Mouse (Mus musculus) kidney, embryonic 14.5 days (tissue): ENCODE measurements at regions not wholly inside any gene's neighbourhood (a gene's known extent, or its start where the extent isn't known, plus 50 kb on each side); places are given as distances from the start of the nearest gene placed in this dataset.

Experiments
- ATAC-seq: fragments of 200-750 bp; cut with Nextera tagmentation; 2 replicates; pipeline ENCODE4 v1.8.0; 2017; ENCODE audit warnings: moderate number of reproducible peaks, mild to moderate bottlenecking, moderate TSS enrichment, moderate library complexity; ENCODE audit not compliant: low FRiP score, low TSS enrichment
- H3K27ac ChIP-seq: fragments of 300-500 bp; sonication (generic); 2 replicates; pipeline ENCODE4 v1.5.1; 2014; ENCODE audit warnings: low read depth, mild to moderate bottlenecking, low read length, moderate library complexity, mixed read lengths
- H3K27me3 ChIP-seq: fragments of 300-500 bp; sonication (generic); 2 replicates; pipeline ENCODE4 v1.6.1; 2014; ENCODE audit warnings: mild to moderate bottlenecking, low read length; ENCODE audit not compliant: control insufficient read depth, insufficient read depth
- H3K36me3 ChIP-seq: fragments of 300-500 bp; sonication (generic); 2 replicates; pipeline ENCODE4 v1.6.1; 2014; ENCODE audit warnings: low read length, mixed read lengths; ENCODE audit not compliant: control insufficient read depth, insufficient read depth
- H3K4me1 ChIP-seq: fragments of 300-500 bp; sonication (generic); 2 replicates; pipeline ENCODE4 v1.6.1; 2014; ENCODE audit warnings: low read length, mixed read lengths; ENCODE audit not compliant: control insufficient read depth, insufficient read depth
- H3K4me2 ChIP-seq: fragments of 300-500 bp; sonication (generic); replicated peaks from 2 replicates; pipeline ENCODE4 v1.6.1; 2014; ENCODE audit warnings: low read depth, mild to moderate bottlenecking, low read length
- H3K4me3 ChIP-seq: fragments of 300-500 bp; sonication (generic); 2 replicates; pipeline ENCODE4 v1.5.1; 2014; ENCODE audit warnings: mild to moderate bottlenecking, low read length
- H3K9ac ChIP-seq: fragments of 300-500 bp; sonication (generic); 2 replicates; pipeline ENCODE4 v1.6.1; 2014; ENCODE audit warnings: low read depth, mild to moderate bottlenecking, low read length, moderate library complexity
- H3K9me3 ChIP-seq: fragments of 300-500 bp; sonication (generic); 2 replicates; pipeline ENCODE4 v1.6.1; 2016; ENCODE audit warnings: low read length; ENCODE audit not compliant: control insufficient read depth
- WGBS: fragments of 180-500 bp; shearing (Covaris S2); extraction: QIAGEN DNeasy Blood & Tissue Kit; methylation state at CpG from one replicate; pipeline ENCODE4 v1.1.7; 2014; 5-methylcytosine and 5-hydroxymethylcytosine counted together

GRCm38 (mm10) chr1:52324356-52324755, 91.3 kb upstream of the Gls start:
- H3K36me3 ChIP-seq, result no peaks in the 10 kb centered on the region
- ATAC-seq, result no peak
- H3K27ac ChIP-seq, result no peak overlapping the region
- H3K27me3 ChIP-seq, result no peaks in the 10 kb centered on the region
- H3K4me1 ChIP-seq, result no peaks in the 10 kb centered on the region
- H3K4me3 ChIP-seq, result no peak overlapping the region
- no peaks in the 10 kb centered on the region for H3K9me3 ChIP-seq
- H3K4me2 ChIP-seq, result no peak overlapping the region
- no peak overlapping the region for H3K9ac ChIP-seq
- WGBS, result 53% methylated on average over 2 of the region's 2 CpGs

DNA sequence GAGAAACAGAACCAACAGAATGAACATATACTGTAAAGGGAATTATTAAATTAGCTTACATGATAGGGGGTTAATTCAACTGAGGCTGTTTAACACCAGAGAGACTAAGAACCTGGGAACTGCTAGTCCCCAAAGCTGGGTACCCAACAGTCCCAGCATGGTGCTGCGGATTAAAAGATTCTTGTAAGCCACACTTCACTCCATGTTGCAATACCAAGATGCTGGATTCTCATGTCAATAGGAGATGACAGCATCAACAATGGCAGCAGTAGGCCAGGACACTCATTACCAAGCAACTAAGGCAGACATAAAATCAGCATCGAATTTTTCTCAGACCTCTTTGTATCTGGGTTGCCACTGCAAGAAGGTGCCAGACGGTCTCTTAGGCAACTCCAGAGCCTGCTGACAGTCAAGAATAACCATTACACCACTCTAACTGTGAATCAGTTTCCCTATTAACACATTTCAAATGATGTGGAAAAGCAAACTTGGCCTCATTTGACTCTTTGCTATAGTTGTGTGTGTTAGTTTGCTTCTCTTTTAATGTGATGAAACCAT, 79.1 kb upstream of the Gls start:
- Histone ChIP-seq H3K4me1 (no peaks in the 10 kb centered on the region), H3K4me3 (no peak overlapping the region), H3K36me3 (no peaks in the 10 kb centered on the region), H3K9me3 (no peaks in the 10 kb centered on the region), H3K27ac (no peak overlapping the region), H3K27me3 (no peaks in the 10 kb centered on the region), H3K4me2 (no peak overlapping the region), H3K9ac (no peak overlapping the region)
- 83% methylated on average over 3 of the region's 3 CpGs for WGBS
- ATAC-seq, result no peak

GRCm38 (mm10) chr1:52306892-52307291, 73.9 kb upstream of the Gls start:
- Histone ChIP-seq H3K36me3 (no peaks in the 10 kb centered on the region), H3K9me3 (no peaks in the 10 kb centered on the region), H3K27ac (no peak overlapping the region), H3K27me3 (no peaks in the 10 kb centered on the region), H3K4me3 (no peak overlapping the region), H3K9ac (no peak overlapping the region), H3K4me1 (no peaks in the 10 kb centered on the region), H3K4me2 (no peak overlapping the region)
- no peak for ATAC-seq
- WGBS, result 53% methylated on average over 6 of the region's 6 CpGs

DNA sequence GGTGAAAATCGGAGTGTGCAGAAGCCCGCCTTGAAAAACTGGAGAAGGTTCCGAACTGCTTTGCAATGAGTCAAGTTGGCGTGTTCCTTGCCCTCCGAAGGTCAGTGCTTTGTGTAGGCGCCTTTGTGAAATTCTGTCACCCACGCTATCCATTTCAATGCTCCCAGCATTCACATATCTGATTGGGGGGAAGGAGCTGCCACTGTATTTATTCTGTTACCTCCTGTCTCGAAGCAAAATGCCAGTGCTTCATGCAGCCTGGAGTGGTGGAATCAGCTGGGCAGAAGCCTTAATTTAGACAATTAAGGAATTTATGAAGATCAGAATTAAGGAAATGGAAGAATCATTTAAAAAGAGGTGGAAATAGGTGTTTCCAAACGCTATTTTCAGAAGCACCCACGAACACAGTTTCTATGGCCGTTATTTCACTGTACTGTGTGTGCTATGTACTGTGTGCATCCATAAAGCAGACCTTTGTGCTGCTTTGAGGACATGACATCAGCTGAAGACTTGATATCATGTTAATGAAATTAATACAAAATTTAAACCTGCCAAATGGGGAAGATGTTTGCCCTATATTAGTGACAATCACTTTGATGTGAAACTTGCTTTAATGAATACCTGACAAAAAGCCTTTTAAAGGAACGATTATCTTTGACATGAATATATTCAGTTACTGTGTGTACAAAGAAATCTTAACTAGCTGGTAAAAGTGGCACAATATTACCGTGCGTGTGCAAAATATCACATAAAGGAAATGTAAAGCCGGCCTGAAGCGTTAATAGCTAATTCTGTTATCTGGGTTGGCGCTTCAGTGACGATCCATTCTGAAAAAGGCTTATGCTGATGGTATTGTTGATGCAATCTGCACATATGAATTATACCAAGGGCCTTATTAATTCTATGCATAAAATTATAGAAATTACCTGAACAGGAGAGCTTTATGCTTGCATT, 72.9 kb upstream of the Gls start:
- no peak overlapping the region for H3K4me2 ChIP-seq
- no peak overlapping the region for H3K4me3 ChIP-seq
- H3K27me3 ChIP-seq, result no peaks in the 10 kb centered on the region
- no peak overlapping the region for H3K9ac ChIP-seq
- H3K9me3 ChIP-seq, result no peaks in the 10 kb centered on the region
- WGBS, result 79% methylated on average over 18 of the region's 18 CpGs
- H3K27ac ChIP-seq, result no peak overlapping the region
- H3K36me3 ChIP-seq, result no peaks in the 10 kb centered on the region
- no peak for ATAC-seq
- no peaks in the 10 kb centered on the region for H3K4me1 ChIP-seq

DNA sequence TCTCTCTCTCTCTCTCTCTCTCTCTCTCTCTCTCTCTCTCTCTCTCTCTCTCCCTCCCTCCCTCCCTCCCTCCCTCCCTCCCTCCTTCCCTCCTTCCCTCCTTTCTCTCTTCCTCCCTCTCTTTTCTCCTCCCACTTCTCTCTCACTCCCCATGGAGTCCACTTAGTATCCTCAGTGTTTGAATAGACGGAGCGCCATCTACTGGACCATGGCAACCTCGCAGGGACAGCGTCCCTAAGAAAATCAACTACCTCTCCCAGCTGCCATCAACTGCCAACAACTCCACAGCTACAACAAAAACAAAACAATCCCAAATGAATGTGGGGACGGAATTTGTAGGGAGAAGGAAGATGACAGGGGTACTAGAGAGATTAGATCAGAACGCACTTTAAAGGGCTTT, 69.5 kb upstream of the Gls start:
- Histone ChIP-seq H3K9ac (no peak overlapping the region), H3K4me3 (no peak overlapping the region), H3K4me1 (no peaks in the 10 kb centered on the region), H3K27me3 (no peaks in the 10 kb centered on the region), H3K4me2 (no peak overlapping the region), H3K27ac (no peak overlapping the region), H3K36me3 (no peaks in the 10 kb centered on the region), H3K9me3 (no peaks in the 10 kb centered on the region)
- WGBS, result 11% methylated on average over 6 of the region's 6 CpGs
- peak; percentile 83 for ATAC-seq

DNA sequence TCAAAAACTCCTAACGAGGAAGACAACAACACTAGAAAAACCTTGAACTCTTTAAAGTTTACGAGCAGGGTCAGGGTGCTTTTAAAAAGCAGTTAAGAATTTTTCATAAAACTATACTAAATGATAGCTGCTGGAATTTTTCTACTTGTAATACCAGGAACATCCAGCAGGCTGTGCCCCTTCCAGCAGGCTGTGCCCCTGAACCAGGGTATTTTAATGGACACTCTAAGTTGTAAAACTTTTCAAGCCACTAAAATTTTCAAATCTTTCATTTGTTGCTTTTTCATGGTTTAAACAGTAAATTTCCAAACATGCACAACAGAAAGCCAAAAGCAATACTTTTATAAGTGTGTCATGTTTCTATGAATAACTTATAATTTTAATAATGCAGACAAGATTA, 68.2 kb upstream of the Gls start:
- WGBS, result 66% methylated on average over 2 of the region's 2 CpGs

GRCm38 (mm10) chr1:52299559-52299958, 66.5 kb upstream of the Gls start:
- no peaks in the 10 kb centered on the region for H3K4me1 ChIP-seq
- no peak overlapping the region for H3K9ac ChIP-seq
- no peaks in the 10 kb centered on the region for H3K36me3 ChIP-seq
- H3K4me2 ChIP-seq, result no peak overlapping the region
- H3K9me3 ChIP-seq, result no peaks in the 10 kb centered on the region
- no peak for ATAC-seq
- H3K27me3 ChIP-seq, result no peaks in the 10 kb centered on the region
- no peak overlapping the region for H3K27ac ChIP-seq
- H3K4me3 ChIP-seq, result no peak overlapping the region
- WGBS, result 68% methylated on average over 7 of the region's 7 CpGs

More for the DNA sequence above, 68.2 kb upstream of the Gls start:
- Histone ChIP-seq H3K4me1 (no peaks in the 10 kb centered on the region), H3K27ac (no peak overlapping the region), H3K4me3 (no peak overlapping the region), H3K9ac (no peak overlapping the region), H3K27me3 (no peaks in the 10 kb centered on the region), H3K9me3 (no peaks in the 10 kb centered on the region), H3K36me3 (no peaks in the 10 kb centered on the region), H3K4me2 (no peak overlapping the region)
- no peak for ATAC-seq

- Histone ChIP-seq H3K4me3 (no peak overlapping the region), H3K27me3 (no peaks in the 10 kb centered on the region), H3K4me2 (no peak overlapping the region), H3K27ac (no peak overlapping the region), H3K36me3 (no peaks in the 10 kb centered on the region), H3K4me1 (no peaks in the 10 kb centered on the region), H3K9me3 (no peaks in the 10 kb centered on the region), H3K9ac (no peak overlapping the region)
- WGBS, result 83% methylated on average over 5 of the region's 5 CpGs
- no peak for ATAC-seq
Measured at GRCm38 (mm10) chr1:52298336-52298735, 65.3 kb upstream of the Gls start.

DNA sequence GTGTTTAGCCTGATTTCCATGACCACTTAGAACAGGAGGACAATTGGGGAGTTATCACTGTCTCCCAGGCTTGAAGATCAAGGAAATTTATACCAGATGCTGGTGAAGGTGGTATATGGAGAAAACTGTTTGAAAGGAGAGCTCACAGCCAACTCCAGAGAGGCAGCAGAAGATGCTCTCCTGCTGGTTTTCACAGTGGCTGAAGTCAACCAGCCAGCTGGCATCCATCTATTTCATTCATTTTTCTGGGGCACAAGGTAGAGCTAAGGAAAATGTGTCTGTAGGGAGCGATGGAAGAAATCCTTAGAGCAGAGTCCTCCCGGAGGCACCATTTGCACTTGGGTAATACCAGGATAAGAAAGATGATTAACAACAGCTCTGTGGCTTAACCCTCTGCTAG, 63.1 kb upstream of the Gls start:
- Histone ChIP-seq H3K9ac (no peak overlapping the region), H3K4me3 (no peak overlapping the region), H3K4me1 (no peaks in the 10 kb centered on the region), H3K27me3 (no peaks in the 10 kb centered on the region), H3K27ac (no peak overlapping the region), H3K9me3 (no peaks in the 10 kb centered on the region), H3K4me2 (no peak overlapping the region), H3K36me3 (no peaks in the 10 kb centered on the region)
- WGBS, result 77% methylated on average over 2 of the region's 2 CpGs
- ATAC-seq, result no peak
